Mouse (Mus musculus) hindbrain, embryonic 10.5 days (tissue): ENCODE measurements around the gene Ubtf. TPM values are rescaled to one million over a fixed set of nuclear protein-coding genes. Genes with fewer than 3 reads are reported as not detected.

Experiments
- polyA plus RNA-seq: library from polyadenylated mRNA; unstranded; fragments of >200 nt; fragmentation: Nextera tagmentation; extraction: Ambion mirVana; gene quantifications from 2 replicates; pipeline ENCODE4 v1.2.1, GENCODE M21; 2016

The Ubtf gene
- polyA plus RNA-seq, 1 experiment from 2014 or later, result 82.6 TPM

Other genes with a start within 250 kb of the Ubtf start
- gene Mpp2, start 231.2 kb downstream of the Ubtf start, polyA plus RNA-seq, result 12.8 and 18.6 TPM in 2 replicates
- not detected in 2 replicates for gene Ppy, start 218.4 kb downstream of the Ubtf start, polyA plus RNA-seq
- gene Pyy, start 211.9 kb downstream of the Ubtf start, polyA plus RNA-seq, result 0.50 and 0.97 TPM in 2 replicates
- 0.10 TPM in 1 of 2 replicates, not detected in the other for gene Nags, start 174.2 kb downstream of the Ubtf start, polyA plus RNA-seq
- 36.1 and 41.2 TPM in 2 replicates for gene Tmem101, start 163.3 kb downstream of the Ubtf start, polyA plus RNA-seq
- gene Lsm12, start 134.4 kb downstream of the Ubtf start, polyA plus RNA-seq, result 119 and 148 TPM in 2 replicates
- gene G6pc3, start 130.1 kb downstream of the Ubtf start, polyA plus RNA-seq, result 32.3 and 37.8 TPM in 2 replicates
- 70.3 and 101 TPM in 2 replicates for gene Hdac5, start 89.6 kb downstream of the Ubtf start, polyA plus RNA-seq
- 20.9 and 28.3 TPM in 2 replicates for gene BC030867, start 70.9 kb downstream of the Ubtf start, polyA plus RNA-seq
- gene Asb16, start 51.0 kb downstream of the Ubtf start, polyA plus RNA-seq, result 0.08 TPM in 1 of 2 replicates, not detected in the other
- 52.3 and 69.6 TPM in 2 replicates for gene Tmub2, start 34.8 kb downstream of the Ubtf start, polyA plus RNA-seq
- 16.8 and 18.7 TPM in 2 replicates for gene Atxn7l3, start 23.1 kb downstream of the Ubtf start, polyA plus RNA-seq
- 35.8 and 38.0 TPM in 2 replicates for gene Slc4a1, start 46.5 kb upstream of the Ubtf start, polyA plus RNA-seq
- 23.5 and 57.0 TPM in 2 replicates for gene Rundc3a, start 73.7 kb upstream of the Ubtf start, polyA plus RNA-seq
- gene Slc25a39, start 88.2 kb upstream of the Ubtf start, polyA plus RNA-seq, result 236 TPM in 2 replicates
- gene Grn, start 110.6 kb upstream of the Ubtf start, polyA plus RNA-seq, result 76.8 and 88.9 TPM in 2 replicates
- gene Fam171a2, start 127.9 kb upstream of the Ubtf start, polyA plus RNA-seq, result 5.2 and 8.3 TPM in 2 replicates
- 5.6 and 8.3 TPM in 2 replicates for gene Itga2b, start 150.4 kb upstream of the Ubtf start, polyA plus RNA-seq
- gene Gpatch8, start 236.7 kb upstream of the Ubtf start, polyA plus RNA-seq, result 63.0 and 66.5 TPM in 2 replicates